Mouse (Mus musculus) neural tube, embryonic 11.5 days (tissue): ENCODE results near the gene Eif2b3. TPM values are rescaled to one million over a fixed set of nuclear protein-coding genes. Genes with fewer than 3 reads are reported as not detected.

Source experiments
- ATAC-seq: fragments of 200-750 bp; cut with Nextera tagmentation; 2 replicates; pipeline ENCODE4 v1.8.0; 2017; ENCODE audit warnings: moderate number of reproducible peaks, mild to moderate bottlenecking, moderate TSS enrichment, moderate library complexity; ENCODE audit not compliant: insufficient read depth, low FRiP score, low TSS enrichment
- DNase-seq: peaks from one replicate; pipeline ENCODE4 v3.0.0-alpha.2; 2015; ENCODE audit warnings: low spot score
- H3K27ac ChIP-seq: fragments of 300-500 bp; sonication (generic); 2 replicates; pipeline ENCODE4 v1.5.1; 2014; ENCODE audit warnings: low read depth, mild to moderate bottlenecking, low read length
- H3K27me3 ChIP-seq: fragments of 300-500 bp; sonication (generic); 2 replicates; pipeline ENCODE4 v1.6.1; 2014; ENCODE audit warnings: mild to moderate bottlenecking, low read length, mixed read lengths; ENCODE audit not compliant: control insufficient read depth, insufficient read depth
- H3K36me3 ChIP-seq: fragments of 300-500 bp; sonication (generic); 2 replicates; pipeline ENCODE4 v1.6.1; 2014; ENCODE audit warnings: mild to moderate bottlenecking, low read length, moderate library complexity, mixed read lengths; ENCODE audit not compliant: control insufficient read depth, insufficient read depth
- H3K4me1 ChIP-seq: fragments of 300-500 bp; sonication (generic); 2 replicates; pipeline ENCODE4 v1.6.1; 2014; ENCODE audit warnings: low read length, mixed read lengths; ENCODE audit not compliant: control insufficient read depth, insufficient read depth
- H3K4me2 ChIP-seq: fragments of 300-500 bp; sonication (generic); 2 replicates; pipeline ENCODE4 v1.6.1; 2014; ENCODE audit warnings: low read depth, mild to moderate bottlenecking, moderate library complexity
- H3K4me3 ChIP-seq: fragments of 300-500 bp; sonication (generic); 2 replicates; pipeline ENCODE4 v1.5.1; 2014; ENCODE audit warnings: low read depth, low read length
- H3K9ac ChIP-seq: fragments of 300-500 bp; sonication (generic); 2 replicates; pipeline ENCODE4 v1.6.1; 2014; ENCODE audit warnings: mild to moderate bottlenecking, low read length
- H3K9me3 ChIP-seq: fragments of 300-500 bp; sonication (generic); 2 replicates; pipeline ENCODE4 v1.6.1; 2016; ENCODE audit warnings: low read length; ENCODE audit not compliant: control insufficient read depth
- WGBS: fragments of 180-500 bp; shearing (Covaris S2); extraction: QIAGEN DNeasy Blood & Tissue Kit; methylation state at CpG from one replicate; pipeline ENCODE4 v1.1.7; 2014; 5-methylcytosine and 5-hydroxymethylcytosine counted together
- polyA plus RNA-seq: library from polyadenylated mRNA; unstranded; fragments of >200 nt; fragmentation: Nextera tagmentation; extraction: Ambion mirVana; gene quantifications from 2 replicates; pipeline ENCODE4 v1.2.1, GENCODE M21; 2014

Gene Eif2b3
- 48.1 and 52.5 TPM in 2 replicates for polyA plus RNA-seq

DNA sequence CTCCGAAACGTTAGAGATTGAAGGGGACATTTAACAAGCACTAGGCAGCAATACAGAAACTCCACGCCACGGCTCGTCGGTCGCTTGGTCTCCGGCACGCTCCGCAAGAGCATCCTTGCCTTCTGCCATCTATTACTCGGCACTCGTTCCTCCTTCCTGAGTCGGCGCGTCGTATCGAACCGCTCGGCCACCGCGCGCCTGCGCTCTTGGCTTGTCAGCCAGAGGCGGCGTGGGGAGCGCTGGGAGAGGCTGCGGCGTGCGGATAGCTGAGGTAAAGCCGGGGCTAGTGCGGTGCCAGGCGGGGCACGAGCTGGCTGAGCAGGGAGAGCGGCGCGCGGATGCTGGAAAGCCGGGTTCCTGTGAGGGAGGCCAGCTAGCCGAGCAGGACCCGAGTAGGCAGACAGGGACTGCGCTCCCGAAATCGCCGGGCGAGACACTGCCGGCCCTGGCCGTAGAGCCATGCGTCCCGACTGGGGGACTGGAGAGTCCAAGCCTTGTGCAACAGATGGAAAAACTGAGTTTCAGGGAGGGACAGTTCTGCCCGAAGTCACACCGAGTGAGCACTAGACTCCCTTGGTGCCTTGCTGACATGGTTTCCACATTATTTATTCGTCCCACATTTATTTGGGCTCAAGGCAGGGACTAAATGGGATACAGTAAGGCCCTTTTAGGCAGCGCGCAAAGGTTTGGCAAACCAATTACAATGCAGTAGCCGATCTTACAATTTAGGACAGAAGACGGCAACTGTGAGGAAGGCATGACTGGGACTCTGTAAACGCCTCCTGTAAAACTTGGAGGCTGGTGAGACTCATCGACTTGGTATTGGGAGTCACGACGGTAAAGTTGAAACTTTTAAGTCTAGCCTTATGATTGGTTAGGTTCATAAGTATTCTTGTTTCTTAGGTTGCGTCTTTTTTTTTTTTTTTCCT is at the start of gene Eif2b3:
Gene Eif2b3, plus strand, starts transcription at position 197 of the 929 bp plus-strand sequence.
- Histone ChIP-seq H3K4me1 (0 out of 2 replicates have a peak, but pooled peaks cover 3% of the 10 kb centered on the region), H3K4me3 (peak within 1 kb of the TSS; percentile 86), H3K4me2 (peak within 1 kb of the TSS; percentile 48), H3K9me3 (no peaks in the 10 kb centered on the region), H3K27me3 (no peaks in the 10 kb centered on the region), H3K9ac (peak within 1 kb of the TSS; percentile 86), H3K36me3 (peaks cover 2% of the 10 kb centered on the region; the same call in 1 of the 2 replicates), H3K27ac (no peak within 1 kb of the TSS)
- DNase-seq (peak; percentile 93), ATAC-seq (peak; percentile 93)
- under 1% methylated on average over 61 of the region's 61 CpGs for WGBS

GRCm38 (mm10) chr4:116976503-116976902 is 42.7 kb upstream of the Eif2b3 start:
- ATAC-seq (no peak), DNase-seq (no peak)
- Histone ChIP-seq H3K27ac (no peak overlapping the region), H3K9ac (no peak overlapping the region), H3K4me2 (no peak overlapping the region), H3K4me1 (no peaks in the 10 kb centered on the region), H3K36me3 (no peaks in the 10 kb centered on the region), H3K4me3 (no peak overlapping the region), H3K27me3 (no peaks in the 10 kb centered on the region), H3K9me3 (no peaks in the 10 kb centered on the region)
- WGBS = 73% methylated on average over 2 of the region's 2 CpGs

GRCm38 (mm10) chr4:116985681-116986080 is 33.5 kb upstream of the Eif2b3 start:
- whole genome bisulfite sequencing = 94% methylated on average over 7 of the region's 7 CpGs
- no peak for DNase-seq
- no peak overlapping the region for H3K27ac ChIP-seq
- no peaks in the 10 kb centered on the region; the same call in 1 of the 2 replicates for H3K36me3 ChIP-seq
- H3K4me3 ChIP-seq = no peak overlapping the region
- H3K4me1 ChIP-seq = no peaks in the 10 kb centered on the region
- ATAC-seq = no peak
- no peak overlapping the region for H3K9ac ChIP-seq
- H3K27me3 ChIP-seq = no peaks in the 10 kb centered on the region
- H3K9me3 ChIP-seq = no peaks in the 10 kb centered on the region
- H3K4me2 ChIP-seq = no peak overlapping the region

DNA sequence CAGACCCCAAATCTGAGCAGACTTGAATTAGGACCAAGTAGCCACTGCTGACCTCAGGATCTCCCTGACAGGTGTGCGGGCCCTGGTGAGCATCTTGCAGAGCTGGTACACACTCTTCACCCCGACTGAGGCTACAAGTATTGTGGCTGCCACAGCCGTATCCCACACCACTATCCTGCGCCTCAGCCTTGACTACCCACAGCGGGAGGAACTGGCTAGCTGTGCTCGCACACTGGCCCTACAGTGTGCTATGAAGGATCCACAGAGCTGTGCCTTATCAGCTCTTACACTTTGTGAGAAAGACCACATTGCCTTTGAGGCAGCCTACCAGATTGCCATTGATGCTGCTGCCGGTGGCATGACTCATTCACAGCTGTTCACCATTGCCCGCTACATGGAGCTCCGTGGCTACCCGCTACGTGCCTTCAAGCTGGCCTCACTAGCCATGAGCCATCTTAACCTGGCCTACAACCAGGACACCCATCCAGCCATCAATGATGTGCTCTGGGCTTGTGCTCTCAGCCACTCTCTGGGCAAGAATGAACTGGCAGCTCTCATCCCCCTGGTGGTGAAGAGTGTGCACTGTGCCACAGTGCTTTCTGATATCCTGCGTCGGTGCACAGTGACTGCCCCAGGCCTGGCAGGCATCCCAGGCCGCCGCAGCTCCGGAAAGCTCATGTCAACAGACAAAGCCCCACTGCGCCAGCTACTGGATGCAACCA is 32.6 kb upstream of the Eif2b3 start:
- peak; percentile 61; the same call in 1 of the 2 replicates for ATAC-seq
- no peak overlapping the region for H3K4me2 ChIP-seq
- no peaks in the 10 kb centered on the region for H3K9me3 ChIP-seq
- H3K4me3 ChIP-seq = no peak overlapping the region
- no peak overlapping the region for H3K9ac ChIP-seq
- peak; percentile 66 for DNase-seq
- H3K4me1 ChIP-seq = no peaks in the 10 kb centered on the region
- H3K27ac ChIP-seq = no peak overlapping the region
- H3K36me3 ChIP-seq = no peaks in the 10 kb centered on the region; the same call in 1 of the 2 replicates
- H3K27me3 ChIP-seq = no peaks in the 10 kb centered on the region
- 72% methylated on average over 17 of the region's 17 CpGs for WGBS

DNA sequence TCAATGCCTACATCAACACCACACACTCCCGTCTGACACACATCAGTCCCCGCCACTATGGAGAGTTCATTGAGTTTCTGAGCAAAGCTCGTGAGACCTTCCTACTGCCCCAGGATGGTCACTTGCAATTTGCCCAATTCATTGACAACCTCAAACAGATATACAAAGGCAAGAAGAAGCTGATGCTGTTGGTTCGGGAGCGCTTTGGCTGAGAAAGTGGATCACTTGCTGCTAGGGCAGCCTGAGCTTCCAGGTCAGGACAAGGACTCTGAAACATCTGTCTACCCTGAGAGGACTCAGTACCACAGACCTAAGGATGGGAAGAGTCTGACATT is 32.1 kb upstream of the Eif2b3 start:
- no peak overlapping the region for H3K4me3 ChIP-seq
- no peak overlapping the region for H3K4me2 ChIP-seq
- WGBS = 80% methylated on average over 5 of the region's 5 CpGs
- no peaks in the 10 kb centered on the region for H3K27me3 ChIP-seq
- DNase-seq (no peak), ATAC-seq (no peak)
- H3K4me1 ChIP-seq = no peaks in the 10 kb centered on the region
- H3K36me3 ChIP-seq = no peaks in the 10 kb centered on the region; the same call in 1 of the 2 replicates
- H3K9me3 ChIP-seq = no peaks in the 10 kb centered on the region
- no peak overlapping the region for H3K9ac ChIP-seq
- H3K27ac ChIP-seq = no peak overlapping the region

DNA sequence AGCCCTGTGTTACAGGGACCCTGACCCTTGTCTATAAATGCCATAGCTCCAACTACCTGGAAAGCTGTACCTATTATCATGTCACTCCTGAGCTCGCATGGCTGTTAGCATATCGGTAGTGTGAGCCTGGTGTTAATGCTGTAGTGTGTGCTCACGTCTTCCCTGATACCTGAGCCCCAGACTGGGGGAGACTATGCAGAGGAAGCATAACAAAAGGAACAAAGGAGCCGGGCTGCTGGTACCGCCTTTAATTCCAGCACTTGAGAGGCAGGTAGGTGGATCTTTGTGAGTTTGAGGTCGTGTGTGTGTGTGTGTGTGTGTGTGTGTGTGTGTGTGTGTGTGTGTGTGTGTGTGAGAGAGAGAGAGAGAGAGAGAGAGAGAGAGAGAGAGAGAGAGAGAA is 29.5 kb upstream of the Eif2b3 start:
- no peak for ATAC-seq
- WGBS = 56% methylated on average over 6 of the region's 6 CpGs

DNA sequence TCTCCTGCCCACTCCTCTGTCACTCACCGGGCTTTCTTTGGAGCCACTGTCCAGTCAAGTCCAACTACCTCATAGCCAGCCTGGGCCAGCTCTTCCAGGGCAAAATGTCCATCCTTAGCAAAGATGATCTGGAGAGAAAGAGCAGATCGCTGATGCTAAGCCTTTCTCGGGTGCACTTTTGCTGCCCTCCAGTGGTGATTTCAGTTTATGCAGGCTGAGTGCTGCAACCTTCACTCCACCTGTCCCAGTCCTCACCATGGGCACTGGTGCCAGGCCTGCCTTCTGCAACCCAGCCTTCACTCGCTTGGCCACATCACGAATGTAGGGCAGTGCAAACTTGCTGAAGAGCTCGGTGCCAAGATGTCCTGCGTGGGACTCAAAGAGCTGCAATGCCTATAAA is 27.8 kb upstream of the Eif2b3 start:
- Histone ChIP-seq H3K9ac (no peak overlapping the region), H3K9me3 (no peaks in the 10 kb centered on the region), H3K4me1 (peaks cover 17% of the 10 kb centered on the region), H3K27ac (no peak overlapping the region), H3K27me3 (no peaks in the 10 kb centered on the region), H3K4me2 (no peak overlapping the region), H3K4me3 (no peak overlapping the region), H3K36me3 (no peaks in the 10 kb centered on the region)
- DNase-seq = peak; percentile 82
- 18% methylated on average over 7 of the region's 7 CpGs for WGBS
- no peak for ATAC-seq

More for the DNA sequence above, 29.5 kb upstream of the Eif2b3 start:
- H3K4me1 ChIP-seq = peaks cover 6% of the 10 kb centered on the region; the same call in 1 of the 2 replicates
- H3K27me3 ChIP-seq = no peaks in the 10 kb centered on the region
- no peak overlapping the region for H3K4me3 ChIP-seq
- H3K9me3 ChIP-seq = no peaks in the 10 kb centered on the region
- no peak overlapping the region for H3K4me2 ChIP-seq
- no peak overlapping the region for H3K9ac ChIP-seq
- no peak overlapping the region for H3K27ac ChIP-seq
- no peak for DNase-seq
- H3K36me3 ChIP-seq = no peaks in the 10 kb centered on the region; the same call in 1 of the 2 replicates

- ATAC-seq (peak; percentile 88), DNase-seq (peak; percentile 94)
- under 1% methylated on average over 38 of the region's 38 CpGs for WGBS
These were observed 25.3 kb upstream of the Eif2b3 start, which contains the start of gene Urod for GRCm38 (mm10) chr4:116993672-116994621. TSS of gene Urod (minus strand) at chr4:116994413.

More at GRCm38 (mm10) chr4:116993672-116994621, 25.3 kb upstream of the Eif2b3 start, which contains the start of gene Urod:
- no peaks in the 10 kb centered on the region for H3K9me3 ChIP-seq
- peak within 1 kb of the TSS; percentile 82 for H3K27ac ChIP-seq
- H3K4me1 ChIP-seq = peaks cover 17% of the 10 kb centered on the region
- H3K4me3 ChIP-seq = peak within 1 kb of the TSS; percentile 98
- H3K27me3 ChIP-seq = no peaks in the 10 kb centered on the region
- peak within 1 kb of the TSS; percentile 84 for H3K9ac ChIP-seq
- peaks cover 2% of the 10 kb centered on the region; the same call in 1 of the 2 replicates for H3K36me3 ChIP-seq
- peak within 1 kb of the TSS; percentile 99 for H3K4me2 ChIP-seq
